8 mouse cellular contexts compared by ENCODE assay signal in genomic region chr8:124863729-124864128, GRCm38 (mm10). TPM values are rescaled to one million over a fixed set of nuclear protein-coding genes. Genes with fewer than 3 reads are reported as not detected.
A peak's percentile ranks its signal among the peaks of the same experiment; 100 is the strongest.
DNase-seq lines count a peak whose midpoint lies in the region; ATAC-seq and TF ChIP-seq lines count a peak whose summit lies in the region.

No protein-coding gene starts in this region.

- TF ChIP-seq EP300 in heart, postnatal 0 days (IDR thresholded peaks at IDR 0.05; ENCODE audit: low read depth): no peak
- no peak for TF ChIP-seq EP300 in ES-Bruce4 (IDR thresholded peaks at IDR 0.05; ENCODE audit: insufficient read depth, low read depth, low read length)

- no peak for ATAC-seq in heart, postnatal 0 days (ENCODE audit: insufficient read depth, low read depth)
- ATAC-seq in forebrain, embryonic 12.5 days (ENCODE audit: low FRiP score): no peak
- ATAC-seq in liver, embryonic 13.5 days (ENCODE audit: low read depth): no peak

- peaks cover 13% of the 10 kb centered on the region for H3K36me3 ChIP-seq in heart, postnatal 0 days (replicated peaks; ENCODE audit: control insufficient read depth, insufficient read depth, low read length)
- H3K36me3 ChIP-seq in ES-Bruce4 (ENCODE audit: control insufficient read depth, insufficient read depth, low read length, poor library complexity, severe bottlenecking): peaks cover 24% of the 10 kb centered on the region
- peaks cover 22% of the 10 kb centered on the region for H3K36me3 ChIP-seq in forebrain, embryonic 12.5 days (replicated peaks)
- peaks cover 27% of the 10 kb centered on the region for H3K36me3 ChIP-seq in liver, embryonic 13.5 days

- peak overlapping the region; percentile 98 for H3K9ac ChIP-seq in heart, postnatal 0 days (replicated peaks; ENCODE audit: low read depth, low read length)
- peak overlapping the region; percentile 92 for H3K9ac ChIP-seq in ES-Bruce4 (ENCODE audit: low read depth, poor library complexity, severe bottlenecking)
- peak overlapping the region; percentile 94 for H3K9ac ChIP-seq in forebrain, embryonic 12.5 days
- H3K9ac ChIP-seq in liver, embryonic 13.5 days: peak overlapping the region; percentile 94

- H3K4me3 ChIP-seq in heart, postnatal 0 days (ENCODE audit: low read depth, low read length): peak overlapping the region; percentile 98
- peak overlapping the region; percentile 96 for H3K4me3 ChIP-seq in ES-Bruce4 (ENCODE audit: low read depth, low read length)
- H3K4me3 ChIP-seq in forebrain, embryonic 12.5 days (replicated peaks): peak overlapping the region; percentile 94
- peak overlapping the region; percentile 92 for H3K4me3 ChIP-seq in liver, embryonic 13.5 days (replicated peaks)

- WGBS in heart, postnatal 0 days: 13% methylated on average over 8 of the region's 8 CpGs
- WGBS in forebrain, embryonic 12.5 days: 22% methylated on average over 8 of the region's 8 CpGs
- 2% methylated on average over 8 of the region's 8 CpGs for WGBS in liver, embryonic 13.5 days (ENCODE audit: insufficient replicate concordance)

- H3K27ac ChIP-seq in heart, postnatal 0 days (ENCODE audit: low read depth): peak overlapping the region; percentile 98
- no peak overlapping the region for H3K27ac ChIP-seq in ES-Bruce4 (ENCODE audit: insufficient read depth, low read length)
- no peak overlapping the region for H3K27ac ChIP-seq in forebrain, embryonic 12.5 days
- peak overlapping the region; percentile 88 for H3K27ac ChIP-seq in liver, embryonic 13.5 days

- H3K4me2 ChIP-seq in heart, postnatal 0 days (ENCODE audit: low read depth, low read length): peak overlapping the region; percentile 77
- H3K4me2 ChIP-seq in forebrain, embryonic 12.5 days: peak overlapping the region; percentile 76
- peak overlapping the region; percentile 84 for H3K4me2 ChIP-seq in liver, embryonic 13.5 days

- DNase-seq in heart, postnatal 0 days (ENCODE audit: low spot score): no peak
- DNase-seq in heart, postnatal 4 days: no peak
- DNase-seq in liver, embryonic 13.5 days: no peak
- DNase-seq in thymus, postnatal 0 days (ENCODE audit: low spot score): peak; percentile 29
- DNase-seq in right cerebral cortex, postnatal 10 days (ENCODE audit: low spot score in 2 of 2): no peak
- DNase-seq in left cerebral cortex, adult 9 months (ENCODE audit: low spot score in 2 of 2): no peak

- no peak for TF ChIP-seq CTCF in heart, postnatal 0 days (IDR thresholded peaks at IDR 0.05; ENCODE audit: low read depth)
- TF ChIP-seq CTCF in ES-Bruce4 (IDR thresholded peaks at IDR 0.05; ENCODE audit: low read depth, low read length): no peak

- H3K9me3 ChIP-seq in heart, postnatal 0 days (replicated peaks; ENCODE audit: control insufficient read depth, low read length): no peaks in the 10 kb centered on the region
- no peaks in the 10 kb centered on the region for H3K9me3 ChIP-seq in ES-Bruce4 (replicated peaks; ENCODE audit: control insufficient read depth, insufficient read depth, low read length, poor library complexity, severe bottlenecking)
- H3K9me3 ChIP-seq in forebrain, embryonic 12.5 days: no peaks in the 10 kb centered on the region
- no peaks in the 10 kb centered on the region for H3K9me3 ChIP-seq in liver, embryonic 13.5 days (replicated peaks)

- no peak for TF ChIP-seq POLR2A in ES-Bruce4 (IDR thresholded peaks at IDR 0.05; ENCODE audit: insufficient read depth, low read length)

- H3K27me3 ChIP-seq in heart, postnatal 0 days (ENCODE audit: control insufficient read depth, insufficient read depth, low read length): no peaks in the 10 kb centered on the region
- H3K27me3 ChIP-seq in ES-Bruce4 (ENCODE audit: control insufficient read depth, insufficient read depth, low read length, poor library complexity, severe bottlenecking): no peaks in the 10 kb centered on the region
- no peaks in the 10 kb centered on the region for H3K27me3 ChIP-seq in forebrain, embryonic 12.5 days
- H3K27me3 ChIP-seq in liver, embryonic 13.5 days: no peaks in the 10 kb centered on the region

- H3K4me1 ChIP-seq in heart, postnatal 0 days (ENCODE audit: control insufficient read depth, insufficient read depth): peaks cover 44% of the 10 kb centered on the region
- H3K4me1 ChIP-seq in ES-Bruce4 (ENCODE audit: control insufficient read depth, insufficient read depth, low read length): peaks cover 1% of the 10 kb centered on the region
- H3K4me1 ChIP-seq in forebrain, embryonic 12.5 days: peaks cover 21% of the 10 kb centered on the region
- peaks cover 73% of the 10 kb centered on the region for H3K4me1 ChIP-seq in liver, embryonic 13.5 days (replicated peaks)

RNA-seq across cellular contexts. Expression of gene 2810004N23Rik, which starts 0.8 kb away (rescaled TPM):
- total RNA-seq in heart, postnatal 0 days (2014; rRNA removed; ENCODE audit: low replicate concordance): 45.9 and 49.9 TPM in 2 replicates
- 49.6 and 50.2 TPM in 2 replicates for polyA plus RNA-seq in heart, postnatal 0 days (2015; fragmentation: Nextera tagmentation; extraction: Ambion mirVana)
- 10 to 100 TPM; 44.0 to 46.1 TPM for total RNA-seq in heart, postnatal 4 days (2021)
- polyA plus RNA-seq in ES-Bruce4 (2011; ENCODE audit: insufficient read depth, insufficient read length, low read depth, missing spikeins): 93.0 and 93.6 TPM in 2 replicates
- polyA plus RNA-seq in forebrain, embryonic 12.5 days (2016; fragmentation: Nextera tagmentation; extraction: Ambion mirVana): 53.8 and 55.3 TPM in 2 replicates
- polyA plus RNA-seq in liver, embryonic 13.5 days (2015; fragmentation: Nextera tagmentation; extraction: Ambion mirVana): 28.9 and 35.3 TPM in 2 replicates
- polyA plus RNA-seq in thymus, postnatal 0 days (2015; fragmentation: Nextera tagmentation; extraction: Ambion mirVana): 39.1 and 42.3 TPM in 2 replicates

RNA-seq across cellular contexts. Expression of gene Gnpat, which starts 0.9 kb away (rescaled TPM):
- 77.2 and 117 TPM in 2 replicates for total RNA-seq in heart, postnatal 0 days (2014; rRNA removed; ENCODE audit: low replicate concordance)
- polyA plus RNA-seq in heart, postnatal 0 days (2015; fragmentation: Nextera tagmentation; extraction: Ambion mirVana): 114 and 115 TPM in 2 replicates
- total RNA-seq in heart, postnatal 4 days (2021): 100 to 1,000 TPM; 112 to 115 TPM
- polyA plus RNA-seq in ES-Bruce4 (2011; ENCODE audit: insufficient read depth, insufficient read length, low read depth, missing spikeins): 96.0 and 113 TPM in 2 replicates
- polyA plus RNA-seq in forebrain, embryonic 12.5 days (2016; fragmentation: Nextera tagmentation; extraction: Ambion mirVana): 130 and 131 TPM in 2 replicates
- 47.3 and 53.9 TPM in 2 replicates for polyA plus RNA-seq in liver, embryonic 13.5 days (2015; fragmentation: Nextera tagmentation; extraction: Ambion mirVana)
- 78.2 and 78.9 TPM in 2 replicates for polyA plus RNA-seq in thymus, postnatal 0 days (2015; fragmentation: Nextera tagmentation; extraction: Ambion mirVana)

RNA-seq across cellular contexts. Expression of gene Exoc8, which starts 33.8 kb away (rescaled TPM):
- total RNA-seq in heart, postnatal 0 days (2014; rRNA removed; ENCODE audit: low replicate concordance): 9.0 and 16.9 TPM in 2 replicates
- 5.0 and 5.3 TPM in 2 replicates for polyA plus RNA-seq in heart, postnatal 0 days (2015; fragmentation: Nextera tagmentation; extraction: Ambion mirVana)
- total RNA-seq in heart, postnatal 4 days (2021): 10 to 100 TPM; 15.6 to 16.9 TPM
- 10.1 and 10.9 TPM in 2 replicates for polyA plus RNA-seq in ES-Bruce4 (2011; ENCODE audit: insufficient read depth, insufficient read length, low read depth, missing spikeins)
- 15.0 and 15.3 TPM in 2 replicates for polyA plus RNA-seq in forebrain, embryonic 12.5 days (2016; fragmentation: Nextera tagmentation; extraction: Ambion mirVana)
- 4.2 and 4.5 TPM in 2 replicates for polyA plus RNA-seq in liver, embryonic 13.5 days (2015; fragmentation: Nextera tagmentation; extraction: Ambion mirVana)
- polyA plus RNA-seq in thymus, postnatal 0 days (2015; fragmentation: Nextera tagmentation; extraction: Ambion mirVana): 7.0 and 9.2 TPM in 2 replicates

RNA-seq across cellular contexts. Expression of gene Sprtn, which starts 34.0 kb away (rescaled TPM):
- total RNA-seq in heart, postnatal 0 days (2014; rRNA removed; ENCODE audit: low replicate concordance): 9.6 and 14.5 TPM in 2 replicates
- polyA plus RNA-seq in heart, postnatal 0 days (2015; fragmentation: Nextera tagmentation; extraction: Ambion mirVana): 5.1 and 6.7 TPM in 2 replicates
- total RNA-seq in heart, postnatal 4 days (2021): 10 to 100 TPM; 19.4 to 21.3 TPM
- 14.3 and 16.0 TPM in 2 replicates for polyA plus RNA-seq in ES-Bruce4 (2011; ENCODE audit: insufficient read depth, insufficient read length, low read depth, missing spikeins)
- 12.8 and 14.5 TPM in 2 replicates for polyA plus RNA-seq in forebrain, embryonic 12.5 days (2016; fragmentation: Nextera tagmentation; extraction: Ambion mirVana)
- 6.1 and 7.5 TPM in 2 replicates for polyA plus RNA-seq in liver, embryonic 13.5 days (2015; fragmentation: Nextera tagmentation; extraction: Ambion mirVana)
- 11.0 and 13.5 TPM in 2 replicates for polyA plus RNA-seq in thymus, postnatal 0 days (2015; fragmentation: Nextera tagmentation; extraction: Ambion mirVana)

Comparison
In these comparisons a context has a peak if more than half of its experiments do, and no peak if none do; other contexts are left out.
1. H3K27ac ChIP-seq: peak in heart, postnatal 0 days (single experiment) and liver, embryonic 13.5 days (single experiment); none in ES-Bruce4 (single experiment) and forebrain, embryonic 12.5 days (single experiment).
2. Peak in every context shown above with its lines, with median percentiles within 50 percentile points of each other: H3K4me2 ChIP-seq, H3K4me3 ChIP-seq and H3K9ac ChIP-seq.